Mouse (Mus musculus) lung, postnatal 4 days (tissue): ENCODE measurements at regions not wholly inside any gene's neighbourhood (a gene's known extent, or its start where the extent isn't known, plus 50 kb on each side); places are given as distances from the start of the nearest gene placed in this dataset.

Source experiments
- DNase-seq, 2 experiments: peaks; one replicate each; pipeline ENCODE4 v3.0.0; 2021

- no peak for DNase-seq
These were observed 65.5 kb upstream of the Ppm1b start for GRCm38 (mm10) chr17:84890871-84891599.

- DNase-seq = no peak
These were observed 63.1 kb upstream of the Ppm1b start for GRCm38 (mm10) chr17:84893273-84894033.

- DNase-seq = no peak
These were observed 61.0 kb upstream of the Ppm1b start for GRCm38 (mm10) chr17:84895526-84895925.

GRCm38 (mm10) chr17:84896572-84896971 lies 60.0 kb upstream of the Ppm1b start:
- DNase-seq = no peak

- no peak for DNase-seq
These were observed 58.1 kb upstream of the Ppm1b start for GRCm38 (mm10) chr17:84898407-84898806.

- DNase-seq = no peak
These were observed 52.8 kb upstream of the Ppm1b start for GRCm38 (mm10) chr17:84903625-84904337.
